Mouse (Mus musculus) liver, embryonic 18 days (tissue): ENCODE results near the gene Gm21861. TPM values are rescaled to one million over a fixed set of nuclear protein-coding genes. Genes with fewer than 3 reads are reported as not detected.

ENCODE experiments used
- polyA plus RNA-seq: library from polyadenylated mRNA; depleted of rRNA; stranded (reverse); fragments of >200 nt; gene quantifications from 2 replicates; pipeline ENCODE4 v1.2.3, GENCODE M21; 2012; rRNA removed

The Gm21861 gene
- not detected in 2 replicates for polyA plus RNA-seq

DNA sequence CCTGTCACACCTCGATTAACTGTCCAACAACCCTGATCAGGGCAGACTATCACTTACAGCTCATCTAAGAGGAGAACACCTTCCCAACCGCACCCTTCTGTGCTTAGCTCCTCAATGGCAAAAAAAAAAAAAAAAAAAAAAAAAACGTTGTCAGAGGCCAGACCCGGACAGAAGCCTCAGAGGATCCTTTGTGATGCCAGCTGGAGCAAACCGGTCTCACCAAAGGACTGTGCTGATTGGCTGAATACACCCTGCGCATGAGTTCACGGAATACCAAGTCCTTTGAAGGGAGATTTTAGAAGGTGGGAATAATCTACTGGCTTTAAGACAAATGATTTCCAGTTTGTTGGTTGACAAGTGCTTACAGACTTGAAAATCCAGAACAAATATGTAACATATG, at the start of gene Gm21861:
TSS of gene Gm21861 (minus strand) at position 101 of the 400 bp plus-strand sequence.

